Mouse (Mus musculus) thymus, postnatal 36 days (tissue): ENCODE data around the gene Psmb7.

Experiments
- DNase-seq, 2 experiments: peaks; one replicate each; pipeline ENCODE4 v3.0.0; 2022; ENCODE audit warnings: mixed read lengths in 2 of 2

The Psmb7 gene

GRCm38 (mm10) chr2:38643625-38644427, at the start of gene Psmb7:
Gene Psmb7, minus strand, starts transcription at chr2:38644087.
- peak; percentile 85 to 89 for DNase-seq

- DNase-seq: peak; percentile 31 to 42
Observed at GRCm38 (mm10) chr2:38691542-38691941, 47.7 kb upstream of the Psmb7 start.

GRCm38 (mm10) chr2:38689881-38690280, 46.0 kb upstream of the Psmb7 start:
- DNase-seq: no peak

GRCm38 (mm10) chr2:38688791-38689520, 45.1 kb upstream of the Psmb7 start:
- peak; percentile 44 to 56 for DNase-seq

GRCm38 (mm10) chr2:38685746-38686145, 41.9 kb upstream of the Psmb7 start:
- no peak for DNase-seq

- no peak for DNase-seq
Observed at GRCm38 (mm10) chr2:38683083-38683482, 39.2 kb upstream of the Psmb7 start.

- no peak for DNase-seq
Observed at GRCm38 (mm10) chr2:38682209-38682608, 38.3 kb upstream of the Psmb7 start.

GRCm38 (mm10) chr2:38678947-38679346, 35.1 kb upstream of the Psmb7 start:
- DNase-seq: no peak

GRCm38 (mm10) chr2:38675366-38675969, 31.6 kb upstream of the Psmb7 start:
- no peak for DNase-seq

- no peak for DNase-seq
Observed at GRCm38 (mm10) chr2:38672496-38672895, 28.6 kb upstream of the Psmb7 start.

GRCm38 (mm10) chr2:38668802-38669580, 25.1 kb upstream of the Psmb7 start:
- peak in 1 of 2 experiments; percentile 15 for DNase-seq

GRCm38 (mm10) chr2:38661398-38661797, 17.5 kb upstream of the Psmb7 start:
- DNase-seq: no peak

- DNase-seq: peak; percentile 55 to 56
Observed at GRCm38 (mm10) chr2:38658338-38658836, 14.5 kb upstream of the Psmb7 start.

- no peak for DNase-seq
Observed at GRCm38 (mm10) chr2:38653694-38654093, 9.8 kb upstream of the Psmb7 start.

- no peak for DNase-seq
Observed at GRCm38 (mm10) chr2:38653293-38653619, 9.4 kb upstream of the Psmb7 start.

GRCm38 (mm10) chr2:38652565-38653292, 8.8 kb upstream of the Psmb7 start:
- DNase-seq: no peak

GRCm38 (mm10) chr2:38652098-38652497, 8.2 kb upstream of the Psmb7 start:
- no peak for DNase-seq

- DNase-seq: no peak
Observed at GRCm38 (mm10) chr2:38650340-38650739, 6.5 kb upstream of the Psmb7 start.

GRCm38 (mm10) chr2:38647661-38648060, 3.8 kb upstream of the Psmb7 start:
- no peak for DNase-seq

GRCm38 (mm10) chr2:38647201-38647606, 3.3 kb upstream of the Psmb7 start:
- no peak for DNase-seq

- peak; percentile 56 to 63 for DNase-seq
Observed at GRCm38 (mm10) chr2:38645936-38646335, 2.0 kb upstream of the Psmb7 start.

- no peak for DNase-seq
Observed at GRCm38 (mm10) chr2:38641761-38642160, 2.1 kb downstream of the Psmb7 start.
